Mouse (Mus musculus) liver, embryonic 15.5 days (tissue): ENCODE measurements around the gene Tmem151b. TPM values are rescaled to one million over a fixed set of nuclear protein-coding genes. Genes with fewer than 3 reads are reported as not detected.

Experiments
- ATAC-seq: fragments of 200-750 bp; cut with Nextera tagmentation; 2 replicates; pipeline ENCODE4 v1.8.0; 2017; ENCODE audit warnings: moderate number of reproducible peaks, mild to moderate bottlenecking, moderate library complexity; ENCODE audit not compliant: insufficient read depth
- H3K27ac ChIP-seq: fragments of 300-500 bp; sonication (generic); replicated peaks from 2 replicates; pipeline ENCODE4 v1.5.1; 2015; ENCODE audit warnings: mild to moderate bottlenecking, inconsistent platforms
- H3K27me3 ChIP-seq: fragments of 300-500 bp; sonication (generic); 2 replicates; pipeline ENCODE4 v1.6.1; 2015; ENCODE audit warnings: mild to moderate bottlenecking, inconsistent platforms
- H3K36me3 ChIP-seq: fragments of 300-500 bp; sonication (generic); replicated peaks from 2 replicates; pipeline ENCODE4 v1.6.1; 2015; ENCODE audit warnings: moderate library complexity, mild to moderate bottlenecking, inconsistent platforms
- H3K4me1 ChIP-seq: fragments of 300-500 bp; sonication (generic); replicated peaks from 2 replicates; pipeline ENCODE4 v1.6.1; 2015; ENCODE audit warnings: inconsistent platforms
- H3K4me2 ChIP-seq: fragments of 300-500 bp; sonication (generic); 2 replicates; pipeline ENCODE4 v1.6.1; 2015; ENCODE audit warnings: moderate library complexity, mild to moderate bottlenecking, inconsistent platforms
- H3K4me3 ChIP-seq: fragments of 300-500 bp; sonication (generic); replicated peaks from 2 replicates; pipeline ENCODE4 v1.5.1; 2015; ENCODE audit warnings: mild to moderate bottlenecking, inconsistent platforms
- H3K9ac ChIP-seq: fragments of 300-500 bp; sonication (generic); 2 replicates; pipeline ENCODE4 v1.6.1; 2015; ENCODE audit warnings: moderate library complexity, mild to moderate bottlenecking, inconsistent platforms
- H3K9me3 ChIP-seq: fragments of 300-500 bp; sonication (generic); replicated peaks from 2 replicates; pipeline ENCODE4 v1.6.1; 2016; ENCODE audit warnings: inconsistent platforms
- WGBS: fragments of 180-500 bp; shearing (Covaris S2); methylation state at CpG from one replicate; pipeline ENCODE4 v1.1.7; 2015; ENCODE audit warnings: mixed read lengths; ENCODE audit not compliant: insufficient replicate concordance; 5-methylcytosine and 5-hydroxymethylcytosine counted together
- polyA plus RNA-seq: library from polyadenylated mRNA; unstranded; fragments of >200 nt; fragmentation: Nextera tagmentation; extraction: Ambion mirVana; gene quantifications from 2 replicates; pipeline ENCODE4 v1.2.1, GENCODE M21; 2015

The Tmem151b gene
- polyA plus RNA-seq, 1 experiment from 2014 or later, result 0.07 TPM

GRCm38 (mm10) chr17:45573780-45574123 lies 24.3 kb upstream of the Tmem151b start:
- Histone ChIP-seq H3K4me2 (peak overlapping the region; percentile 98), H3K9me3 (no peaks in the 10 kb centered on the region), H3K4me1 (peaks cover 62% of the 10 kb centered on the region), H3K9ac (peak overlapping the region; percentile 94), H3K27me3 (no peaks in the 10 kb centered on the region), H3K4me3 (peak overlapping the region; percentile 94), H3K27ac (peak overlapping the region; percentile 95), H3K36me3 (peaks cover 32% of the 10 kb centered on the region)
- ATAC-seq, result peak; percentile 72
- under 1% methylated on average over 18 of the region's 18 CpGs for WGBS

GRCm38 (mm10) chr17:45573087-45573779 lies 23.8 kb upstream of the Tmem151b start, which contains the start of gene Hsp90ab1:
Gene Hsp90ab1 (minus strand): TSS chr17:45573271.
- peaks cover 37% of the 10 kb centered on the region for H3K36me3 ChIP-seq
- WGBS, result under 1% methylated on average over 41 of the region's 41 CpGs
- peak; percentile 74 for ATAC-seq
- H3K4me1 ChIP-seq, result peaks cover 60% of the 10 kb centered on the region
- H3K4me2 ChIP-seq, result peak within 1 kb of the TSS; percentile 98
- no peaks in the 10 kb centered on the region for H3K27me3 ChIP-seq
- H3K27ac ChIP-seq, result peak within 1 kb of the TSS; percentile 95
- peak within 1 kb of the TSS; percentile 94 for H3K4me3 ChIP-seq
- H3K9me3 ChIP-seq, result no peaks in the 10 kb centered on the region
- H3K9ac ChIP-seq, result peak within 1 kb of the TSS; percentile 94

- H3K4me1 ChIP-seq, result peaks cover 62% of the 10 kb centered on the region
- under 1% methylated on average over 57 of the region's 57 CpGs for WGBS
These were observed 22.9 kb upstream of the Tmem151b start for GRCm38 (mm10) chr17:45572103-45573086.

GRCm38 (mm10) chr17:45569999-45570398 lies 20.5 kb upstream of the Tmem151b start:
- Histone ChIP-seq H3K27me3 (no peaks in the 10 kb centered on the region), H3K9me3 (no peaks in the 10 kb centered on the region), H3K4me1 (peaks cover 76% of the 10 kb centered on the region), H3K4me3 (no peak overlapping the region), H3K36me3 (peaks cover 60% of the 10 kb centered on the region), H3K27ac (0 out of 2 replicates have a peak overlapping the region, but pooled peaks have one; percentile 15), H3K4me2 (no peak overlapping the region), H3K9ac (no peak overlapping the region)
- no peak for ATAC-seq
- WGBS, result 80% methylated on average over 4 of the region's 4 CpGs

More at GRCm38 (mm10) chr17:45572103-45573086, 22.9 kb upstream of the Tmem151b start:
- peak; percentile 48 for ATAC-seq
- H3K27me3 ChIP-seq, result no peaks in the 10 kb centered on the region
- H3K27ac ChIP-seq, result peak overlapping the region; percentile 95
- peak overlapping the region; percentile 94 for H3K9ac ChIP-seq
- H3K4me3 ChIP-seq, result peak overlapping the region; percentile 94
- H3K4me2 ChIP-seq, result peak overlapping the region; percentile 98
- H3K9me3 ChIP-seq, result no peaks in the 10 kb centered on the region
- peaks cover 45% of the 10 kb centered on the region for H3K36me3 ChIP-seq

- Histone ChIP-seq H3K36me3 (peaks cover 60% of the 10 kb centered on the region), H3K9me3 (no peaks in the 10 kb centered on the region), H3K4me2 (no peak overlapping the region), H3K4me1 (peaks cover 76% of the 10 kb centered on the region), H3K27me3 (no peaks in the 10 kb centered on the region), H3K9ac (no peak overlapping the region), H3K4me3 (no peak overlapping the region), H3K27ac (no peak overlapping the region)
- ATAC-seq, result no peak
- WGBS, result 80% methylated on average over 12 of the region's 12 CpGs
These were observed 19.5 kb upstream of the Tmem151b start for GRCm38 (mm10) chr17:45568990-45569389.

GRCm38 (mm10) chr17:45567162-45567601 lies 17.7 kb upstream of the Tmem151b start:
- H3K27ac ChIP-seq, result no peak overlapping the region; the same call in 1 of the 2 replicates
- WGBS, result 23% methylated on average over 4 of the region's 4 CpGs
- peaks cover 65% of the 10 kb centered on the region for H3K4me1 ChIP-seq
- peaks cover 60% of the 10 kb centered on the region for H3K36me3 ChIP-seq
- no peaks in the 10 kb centered on the region for H3K9me3 ChIP-seq
- no peak overlapping the region for H3K4me2 ChIP-seq
- H3K9ac ChIP-seq, result no peak overlapping the region
- H3K27me3 ChIP-seq, result no peaks in the 10 kb centered on the region
- no peak overlapping the region for H3K4me3 ChIP-seq
- no peak for ATAC-seq

GRCm38 (mm10) chr17:45566360-45567161 lies 17.1 kb upstream of the Tmem151b start:
- H3K36me3 ChIP-seq, result peaks cover 57% of the 10 kb centered on the region
- H3K4me2 ChIP-seq, result no peak overlapping the region
- no peaks in the 10 kb centered on the region for H3K27me3 ChIP-seq
- no peak overlapping the region; the same call in 1 of the 2 replicates for H3K27ac ChIP-seq
- no peak for ATAC-seq
- no peak overlapping the region for H3K4me3 ChIP-seq
- H3K4me1 ChIP-seq, result peaks cover 60% of the 10 kb centered on the region
- 59% methylated on average over 18 of the region's 18 CpGs for WGBS
- no peaks in the 10 kb centered on the region for H3K9me3 ChIP-seq
- no peak overlapping the region; the same call in 1 of the 2 replicates for H3K9ac ChIP-seq

GRCm38 (mm10) chr17:45566031-45566359 lies 16.5 kb upstream of the Tmem151b start:
- no peak for ATAC-seq
- peaks cover 56% of the 10 kb centered on the region for H3K4me1 ChIP-seq
- H3K27ac ChIP-seq, result no peak overlapping the region
- H3K9me3 ChIP-seq, result no peaks in the 10 kb centered on the region
- WGBS, result 39% methylated on average over 1 of the region's 1 CpGs
- no peak overlapping the region for H3K4me2 ChIP-seq
- H3K9ac ChIP-seq, result no peak overlapping the region; the same call in 1 of the 2 replicates
- no peak overlapping the region for H3K4me3 ChIP-seq
- H3K27me3 ChIP-seq, result no peaks in the 10 kb centered on the region
- H3K36me3 ChIP-seq, result peaks cover 51% of the 10 kb centered on the region

GRCm38 (mm10) chr17:45565103-45565502 lies 15.6 kb upstream of the Tmem151b start:
- Histone ChIP-seq H3K9me3 (no peaks in the 10 kb centered on the region), H3K4me2 (peak overlapping the region; percentile 98), H3K9ac (peak overlapping the region; percentile 86; the same call in 1 of the 2 replicates), H3K36me3 (peaks cover 42% of the 10 kb centered on the region), H3K27ac (no peak overlapping the region), H3K4me1 (peaks cover 54% of the 10 kb centered on the region), H3K4me3 (peak overlapping the region; percentile 84), H3K27me3 (no peaks in the 10 kb centered on the region)
- 92% methylated on average over 11 of the region's 11 CpGs for WGBS
- ATAC-seq, result no peak

- Histone ChIP-seq H3K4me3 (peak overlapping the region; percentile 84), H3K27ac (peak overlapping the region; percentile 79), H3K4me1 (peaks cover 49% of the 10 kb centered on the region), H3K27me3 (no peaks in the 10 kb centered on the region), H3K9ac (peak overlapping the region; percentile 86), H3K9me3 (no peaks in the 10 kb centered on the region), H3K36me3 (peaks cover 37% of the 10 kb centered on the region), H3K4me2 (peak overlapping the region; percentile 98)
- no peak for ATAC-seq
- 18% methylated on average over 18 of the region's 18 CpGs for WGBS
These were observed 15.1 kb upstream of the Tmem151b start for GRCm38 (mm10) chr17:45564531-45565084.
